Mouse (Mus musculus) cerebellum, adult (tissue): ENCODE results near the gene Zfp831.

Experiments
- ATAC-seq: cut with Nextera tagmentation; 2 replicates; pipeline ENCODE4 v1.9.2; 2017; ENCODE audit warnings: mild to moderate bottlenecking, moderate library complexity, mixed read lengths; ENCODE audit not compliant: insufficient number of reproducible peaks, low FRiP score, low TSS enrichment

Zfp831 gene

GRCm38 (mm10) chr2:174643448-174644144 lies at the start of gene Zfp831:
Gene Zfp831 (plus strand): TSS chr2:174643534.
- ATAC-seq: peak; percentile 27; the same call in 1 of the 2 replicates

- no peak for ATAC-seq
These were observed 48.4 kb upstream of the Zfp831 start for GRCm38 (mm10) chr2:174594965-174595364.

GRCm38 (mm10) chr2:174595611-174596010 lies 47.7 kb upstream of the Zfp831 start:
- no peak for ATAC-seq

GRCm38 (mm10) chr2:174596457-174596856 lies 46.9 kb upstream of the Zfp831 start:
- ATAC-seq: no peak

GRCm38 (mm10) chr2:174598451-174598850 lies 44.9 kb upstream of the Zfp831 start:
- ATAC-seq: no peak

- no peak for ATAC-seq
These were observed 44.2 kb upstream of the Zfp831 start for GRCm38 (mm10) chr2:174599071-174599635.

GRCm38 (mm10) chr2:174599853-174600271 lies 43.5 kb upstream of the Zfp831 start:
- ATAC-seq: no peak

GRCm38 (mm10) chr2:174601938-174602685 lies 41.2 kb upstream of the Zfp831 start:
- no peak for ATAC-seq

GRCm38 (mm10) chr2:174603321-174603720 lies 40.0 kb upstream of the Zfp831 start:
- ATAC-seq: no peak

- ATAC-seq: no peak
These were observed 38.3 kb upstream of the Zfp831 start for GRCm38 (mm10) chr2:174605020-174605419.

GRCm38 (mm10) chr2:174605442-174606087 lies 37.8 kb upstream of the Zfp831 start:
- ATAC-seq: no peak

GRCm38 (mm10) chr2:174606376-174606775 lies 37.0 kb upstream of the Zfp831 start:
- no peak for ATAC-seq

- no peak for ATAC-seq
These were observed 33.4 kb upstream of the Zfp831 start for GRCm38 (mm10) chr2:174609892-174610291.

GRCm38 (mm10) chr2:174612386-174613063 lies 30.8 kb upstream of the Zfp831 start:
- no peak for ATAC-seq

- ATAC-seq: no peak
These were observed 30.1 kb upstream of the Zfp831 start for GRCm38 (mm10) chr2:174613221-174613620.

- no peak for ATAC-seq
These were observed 29.4 kb upstream of the Zfp831 start for GRCm38 (mm10) chr2:174613921-174614441.

GRCm38 (mm10) chr2:174621881-174622280 lies 21.5 kb upstream of the Zfp831 start:
- ATAC-seq: no peak

- ATAC-seq: no peak
These were observed 18.9 kb upstream of the Zfp831 start for GRCm38 (mm10) chr2:174624430-174624829.

GRCm38 (mm10) chr2:174627021-174627420 lies 16.3 kb upstream of the Zfp831 start:
- ATAC-seq: no peak

GRCm38 (mm10) chr2:174629299-174629850 lies 14.0 kb upstream of the Zfp831 start:
- ATAC-seq: no peak
